Mouse (Mus musculus) liver, postnatal 0 days (tissue): ENCODE measurements around the gene Scn4a. TPM values are rescaled to one million over a fixed set of nuclear protein-coding genes. Genes with fewer than 3 reads are reported as not detected.

Source experiments
- ATAC-seq: fragments of 200-750 bp; cut with Nextera tagmentation; 2 replicates; pipeline ENCODE4 v1.8.0; 2017; ENCODE audit warnings: mild to moderate bottlenecking, moderate library complexity
- DNase-seq: peaks from one replicate; pipeline ENCODE4 v3.0.0-alpha.2; 2016
- H3K27ac ChIP-seq: fragments of 300-500 bp; sonication (generic); 2 replicates; pipeline ENCODE4 v1.5.1; 2014; ENCODE audit warnings: antibody characterized with exemption, moderate library complexity, mild to moderate bottlenecking, low read depth
- H3K27me3 ChIP-seq: fragments of 300-500 bp; sonication (generic); 2 replicates; pipeline ENCODE4 v1.6.1; 2014; ENCODE audit warnings: low read length, control low read depth, mixed read lengths; ENCODE audit not compliant: insufficient read depth
- H3K36me3 ChIP-seq: fragments of 300-500 bp; sonication (generic); replicated peaks from 2 replicates; pipeline ENCODE4 v1.6.1; 2014; ENCODE audit warnings: mild to moderate bottlenecking, control low read depth, low read length, moderate library complexity, mixed read lengths; ENCODE audit not compliant: insufficient read depth
- H3K4me1 ChIP-seq: fragments of 300-500 bp; sonication (generic); 2 replicates; pipeline ENCODE4 v1.6.1; 2014; ENCODE audit warnings: antibody characterized with exemption, mild to moderate bottlenecking, control low read depth; ENCODE audit not compliant: insufficient read depth
- H3K4me2 ChIP-seq: fragments of 300-500 bp; sonication (generic); 2 replicates; pipeline ENCODE4 v1.6.1; 2014; ENCODE audit warnings: low read depth, mild to moderate bottlenecking, low read length, moderate library complexity, mixed read lengths
- H3K4me3 ChIP-seq: fragments of 300-500 bp; sonication (generic); 2 replicates; pipeline ENCODE4 v1.5.1; 2014; ENCODE audit warnings: low read depth, low read length
- H3K9ac ChIP-seq: fragments of 300-500 bp; sonication (generic); replicated peaks from 2 replicates; pipeline ENCODE4 v1.6.1; 2014; ENCODE audit warnings: mild to moderate bottlenecking, moderate library complexity
- H3K9me3 ChIP-seq: fragments of 300-500 bp; sonication (generic); 2 replicates; pipeline ENCODE4 v1.6.1; 2016; ENCODE audit warnings: mild to moderate bottlenecking, control low read depth, low read length, mixed read lengths
- CTCF ChIP-seq: sonication (generic); IDR thresholded peaks from 2 replicates; pipeline ENCODE4 v1.5.1; 2016; ENCODE audit warnings: antibody characterized with exemption, low read depth
- EP300 ChIP-seq: IDR thresholded peaks from 2 replicates; pipeline ENCODE4 v1.6.1; 2016; ENCODE audit warnings: antibody characterized with exemption, low read depth, mild to moderate bottlenecking
- WGBS: fragments of 180-500 bp; shearing (Covaris S2); extraction: QIAGEN DNeasy Blood & Tissue Kit; methylation state at CpG from one replicate; pipeline ENCODE4 v1.1.7; 2014; ENCODE audit not compliant: insufficient replicate concordance; 5-methylcytosine and 5-hydroxymethylcytosine counted together
- polyA plus RNA-seq: library from polyadenylated mRNA; unstranded; fragments of >200 nt; fragmentation: Nextera tagmentation; extraction: Ambion mirVana; gene quantifications from 2 replicates; pipeline ENCODE4 v1.2.1, GENCODE M21; 2015

The Scn4a gene
- polyA plus RNA-seq, 1 experiment from 2014 or later = 0.06 TPM

DNA sequence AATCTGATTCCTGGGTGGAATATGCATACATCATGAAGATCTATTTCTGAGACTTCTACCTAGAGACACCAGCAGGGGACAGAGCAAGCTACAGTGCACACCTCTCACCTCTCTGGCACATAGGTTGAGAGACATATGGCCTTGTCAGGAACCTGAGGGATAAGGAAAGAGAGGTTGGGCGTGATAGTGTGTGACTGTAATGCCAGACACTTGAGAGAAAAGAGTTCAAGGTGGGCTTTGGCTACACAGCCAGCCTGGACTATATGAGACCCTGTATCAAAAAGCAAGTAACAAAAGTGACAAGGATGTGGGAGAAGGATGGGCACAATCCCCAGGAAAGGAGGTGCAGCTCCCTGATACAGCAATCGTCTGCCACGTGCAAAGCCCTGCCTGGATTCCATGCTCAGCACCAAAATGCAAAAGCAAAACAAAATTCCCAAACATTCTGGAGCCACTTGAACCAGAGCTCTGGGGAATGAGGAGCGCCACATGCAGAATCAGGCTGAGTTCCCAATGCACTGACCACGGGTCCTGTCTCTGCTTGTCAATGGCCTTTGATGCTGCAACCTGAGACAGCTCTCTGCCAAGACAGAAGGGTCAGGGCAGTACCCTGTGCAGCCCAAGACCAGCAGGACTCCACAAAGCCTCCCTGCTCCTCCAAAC lies 81.8 kb downstream of the Scn4a start:
- TF ChIP-seq CTCF (0 out of 2 replicates have a peak, but pooled peaks have one; percentile 23), EP300 (no peak)
- no peak for ATAC-seq
- peak overlapping the region; percentile 97; the same call in 1 of the 2 replicates for H3K27ac ChIP-seq

DNA sequence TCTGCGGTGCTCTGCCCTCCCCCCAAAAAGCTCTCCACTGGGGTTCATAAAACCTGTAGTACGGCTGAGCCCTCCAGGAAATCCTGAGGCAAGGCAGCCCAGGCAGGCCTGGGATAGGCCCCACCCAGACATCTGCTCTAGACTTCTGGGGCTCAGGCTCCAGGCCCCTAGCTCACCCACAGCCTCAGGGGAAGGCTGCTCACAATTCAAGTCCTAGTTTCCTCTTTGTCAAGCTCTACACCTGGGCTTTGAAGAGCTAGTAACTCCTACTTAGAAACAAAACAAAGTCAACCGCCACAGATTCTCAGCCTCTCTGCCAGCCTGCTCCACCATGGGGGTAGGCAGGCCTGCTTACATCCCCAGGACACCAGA lies 84.0 kb downstream of the Scn4a start:
- 40% methylated on average over 3 of the region's 3 CpGs for WGBS
- H3K27me3 ChIP-seq = no peaks in the 10 kb centered on the region
- peak overlapping the region; percentile 42; the same call in 1 of the 2 replicates for H3K9ac ChIP-seq
- H3K27ac ChIP-seq = peak overlapping the region; percentile 60; the same call in 1 of the 2 replicates
- H3K4me2 ChIP-seq = peak overlapping the region; percentile 33
- no peaks in the 10 kb centered on the region for H3K9me3 ChIP-seq
- TF ChIP-seq EP300 (no peak), CTCF (no peak)
- ATAC-seq (no peak), DNase-seq (peak; percentile 30)
- peaks cover 34% of the 10 kb centered on the region for H3K36me3 ChIP-seq
- H3K4me1 ChIP-seq = peaks cover 48% of the 10 kb centered on the region
- no peak overlapping the region for H3K4me3 ChIP-seq

More for the DNA sequence above, 81.8 kb downstream of the Scn4a start:
- WGBS = 38% methylated on average over 5 of the region's 5 CpGs
- Histone ChIP-seq H3K27me3 (no peaks in the 10 kb centered on the region), H3K4me1 (peaks cover 55% of the 10 kb centered on the region), H3K36me3 (peaks cover 12% of the 10 kb centered on the region), H3K4me3 (peak overlapping the region; percentile 95), H3K4me2 (peak overlapping the region; percentile 79), H3K9me3 (no peaks in the 10 kb centered on the region), H3K9ac (peak overlapping the region; percentile 97)
- no peak for DNase-seq

Other genes with a start within 250 kb of the Scn4a start
- gene Gm10840, start 192.4 kb downstream of the Scn4a start, polyA plus RNA-seq = not detected in 2 replicates
- gene Limd2, start 192.4 kb downstream of the Scn4a start, polyA plus RNA-seq = 77.5 and 77.7 TPM in 2 replicates
- gene Strada, start 151.1 kb downstream of the Scn4a start, polyA plus RNA-seq = 4.6 and 4.9 TPM in 2 replicates
- gene Ccdc47, start 136.9 kb downstream of the Scn4a start, polyA plus RNA-seq = 33.4 and 34.6 TPM in 2 replicates
- gene Ddx42, start 136.4 kb downstream of the Scn4a start, polyA plus RNA-seq = 15.9 and 17.8 TPM in 2 replicates
- gene Ftsj3, start 97.2 kb downstream of the Scn4a start, polyA plus RNA-seq = 21.9 and 22.5 TPM in 2 replicates
- gene Psmc5, start 97.1 kb downstream of the Scn4a start, polyA plus RNA-seq = 87.0 and 88.8 TPM in 2 replicates
- 16.4 and 19.5 TPM in 2 replicates for gene Smarcd2, start 80.3 kb downstream of the Scn4a start, polyA plus RNA-seq
- gene Tcam1, start 76.6 kb downstream of the Scn4a start, polyA plus RNA-seq = 0.07 and 0.09 TPM in 2 replicates
- gene Gh, start 51.4 kb downstream of the Scn4a start, polyA plus RNA-seq = 0.13 and 0.21 TPM in 2 replicates
- 34.8 and 36.0 TPM in 2 replicates for gene Cd79b, start 38.5 kb downstream of the Scn4a start, polyA plus RNA-seq
- gene Prr29, start 12.2 kb upstream of the Scn4a start, polyA plus RNA-seq = not detected in 2 replicates
- 11.4 and 12.6 TPM in 2 replicates for gene Icam2, start 34.8 kb upstream of the Scn4a start, polyA plus RNA-seq
- 1.9 and 2.9 TPM in 2 replicates for gene Ern1, start 134.6 kb upstream of the Scn4a start, polyA plus RNA-seq